8 mouse cellular contexts compared by ENCODE assay signal in the genomic region with DNA sequence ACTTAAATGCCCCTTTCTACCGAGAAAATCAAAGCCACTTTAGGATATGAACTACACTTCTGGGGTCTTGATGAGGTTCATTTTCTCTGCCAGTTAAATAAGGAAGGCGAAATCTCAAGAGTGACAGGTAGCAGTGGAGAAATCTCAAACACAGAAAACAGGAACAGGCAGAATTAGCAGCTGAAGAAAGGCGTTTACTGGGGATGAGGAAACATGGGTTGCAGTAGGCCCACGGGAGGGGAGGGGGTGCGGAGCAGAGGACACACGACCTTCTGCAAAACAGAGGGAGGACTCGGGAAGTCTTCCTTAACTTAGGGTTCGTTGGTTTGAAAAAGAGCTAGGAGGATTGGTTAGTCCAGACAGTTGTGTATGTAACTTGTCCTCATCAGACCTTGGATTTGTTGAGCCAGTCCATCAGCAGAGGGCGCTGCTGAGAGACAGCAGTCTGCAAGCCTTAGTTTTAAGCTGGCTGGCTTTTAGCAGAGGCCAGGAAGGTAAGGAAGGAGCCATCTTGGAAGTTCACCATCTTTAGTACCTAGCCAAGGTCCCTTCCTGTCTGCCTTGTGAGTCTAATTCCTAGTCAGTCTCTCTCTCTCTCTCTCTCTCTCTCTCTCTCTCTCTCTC.
DNase-seq lines count a peak whose midpoint lies in the region; ATAC-seq and TF ChIP-seq lines count a peak whose summit lies in the region.

No protein-coding gene starts in this region.

- H3K4me2 ChIP-seq in midbrain, embryonic 14.5 days (ENCODE audit: low read length), result no peak overlapping the region
- no peak overlapping the region for H3K4me2 ChIP-seq in midbrain, embryonic 13.5 days (replicated peaks)
- no peak overlapping the region for H3K4me2 ChIP-seq in limb, embryonic 14.5 days (replicated peaks; ENCODE audit: low read depth, low read length, severe bottlenecking)

- TF ChIP-seq POLR2A in limb, embryonic 14.5 days (IDR thresholded peaks at IDR 0.05; ENCODE audit: borderline replicate concordance, extremely low read depth, insufficient read depth, insufficient read length), result no peak

- no peaks in the 10 kb centered on the region for H3K9me3 ChIP-seq in midbrain, embryonic 14.5 days (ENCODE audit: control insufficient read depth, low read length)
- no peaks in the 10 kb centered on the region for H3K9me3 ChIP-seq in midbrain, embryonic 13.5 days
- no peaks in the 10 kb centered on the region for H3K9me3 ChIP-seq in limb, embryonic 14.5 days (ENCODE audit: control insufficient read depth, low read length)

- no peaks in the 10 kb centered on the region for H3K4me1 ChIP-seq in midbrain, embryonic 14.5 days (ENCODE audit: control insufficient read depth, insufficient read depth, low read length)
- no peaks in the 10 kb centered on the region for H3K4me1 ChIP-seq in midbrain, embryonic 13.5 days (replicated peaks)
- no peaks in the 10 kb centered on the region for H3K4me1 ChIP-seq in limb, embryonic 14.5 days (ENCODE audit: control insufficient read depth, insufficient read depth, low read length)

- H3K9ac ChIP-seq in midbrain, embryonic 14.5 days (replicated peaks; ENCODE audit: low read length), result no peak overlapping the region
- H3K9ac ChIP-seq in midbrain, embryonic 13.5 days (replicated peaks), result no peak overlapping the region
- no peak overlapping the region for H3K9ac ChIP-seq in limb, embryonic 14.5 days (ENCODE audit: low read depth, low read length, severe bottlenecking)

- no peak for ATAC-seq in midbrain, embryonic 14.5 days (ENCODE audit: low FRiP score, low TSS enrichment)
- no peak for ATAC-seq in midbrain, embryonic 13.5 days
- ATAC-seq in granulocyte monocyte progenitor cell, adult 5-6 weeks (replicated peaks; ENCODE audit: poor library complexity, severe bottlenecking), result peak; percentile 68
- ATAC-seq in limb, embryonic 14.5 days (ENCODE audit: low FRiP score, low read depth), result no peak

- 78% methylated on average over 9 of the region's 9 CpGs for WGBS in midbrain, embryonic 14.5 days
- WGBS in midbrain, embryonic 13.5 days, result 79% methylated on average over 9 of the region's 9 CpGs
- WGBS in limb, embryonic 14.5 days, result 70% methylated on average over 9 of the region's 9 CpGs

- no peaks in the 10 kb centered on the region for H3K36me3 ChIP-seq in midbrain, embryonic 14.5 days (ENCODE audit: control insufficient read depth, insufficient read depth, low read length)
- no peaks in the 10 kb centered on the region for H3K36me3 ChIP-seq in midbrain, embryonic 13.5 days
- H3K36me3 ChIP-seq in limb, embryonic 14.5 days (ENCODE audit: control insufficient read depth, insufficient read depth, low read length), result no peaks in the 10 kb centered on the region
- H3K36me3 ChIP-seq in splenic B cell, adult 2 months (ENCODE audit: control insufficient read depth, insufficient read depth, low read length, poor library complexity, severe bottlenecking), result no peaks in the 10 kb centered on the region

- no peak overlapping the region for H3K27ac ChIP-seq in midbrain, embryonic 14.5 days (replicated peaks; ENCODE audit: low read depth, low read length)
- no peak overlapping the region for H3K27ac ChIP-seq in midbrain, embryonic 13.5 days
- H3K27ac ChIP-seq in limb, embryonic 14.5 days (replicated peaks; ENCODE audit: low read depth, low read length), result no peak overlapping the region

- H3K4me3 ChIP-seq in midbrain, embryonic 14.5 days (replicated peaks; ENCODE audit: low read depth, low read length), result no peak overlapping the region
- no peak overlapping the region for H3K4me3 ChIP-seq in midbrain, embryonic 13.5 days (replicated peaks)
- no peak overlapping the region for H3K4me3 ChIP-seq in limb, embryonic 14.5 days (replicated peaks; ENCODE audit: low read length)

- no peaks in the 10 kb centered on the region for H3K27me3 ChIP-seq in midbrain, embryonic 14.5 days (ENCODE audit: control insufficient read depth, insufficient read depth, low read length)
- no peaks in the 10 kb centered on the region for H3K27me3 ChIP-seq in midbrain, embryonic 13.5 days
- no peaks in the 10 kb centered on the region for H3K27me3 ChIP-seq in limb, embryonic 14.5 days (ENCODE audit: control insufficient read depth, insufficient read depth, low read length)
- H3K27me3 ChIP-seq in splenic B cell, adult 2 months (ENCODE audit: control insufficient read depth, insufficient read depth, low read length, poor library complexity, severe bottlenecking), result no peaks in the 10 kb centered on the region

- DNase-seq in cerebellum, adult 11 months, result peak; percentile 18
- no peak for DNase-seq in cerebellum, adult 11-12 months
- DNase-seq in midbrain, embryonic 14.5 days, result peak; percentile 83
- DNase-seq in cerebellum, adult 9-10 months, result peak; percentile 37
- peak; percentile 75 for DNase-seq in limb, embryonic 14.5 days (ENCODE audit: low spot score)
- DNase-seq in splenic B cell, adult 2 months (ENCODE audit: low read depth, low spot score), result peak; percentile 4
